Mouse (Mus musculus) neutrophil, adult 5-6 weeks (primary cell): Measurements from ENCODE around the gene Adnp. TPM values are rescaled to one million over a fixed set of nuclear protein-coding genes. Genes with fewer than 3 reads are reported as not detected.
"Not testable (repeated sequence)": the region's sequence is repeated elsewhere in the genome, so short reads cannot be mapped to it uniquely, and the experiment has no call there.

Experiments used
- ATAC-seq: fragments of 151-379, 151-347 bp; 2 replicates; pipeline ENCODE4 v1.8.0; 2017; ENCODE audit warnings: mild to moderate bottlenecking, moderate TSS enrichment; ENCODE audit not compliant: insufficient number of reproducible peaks, poor library complexity, low FRiP score, severe bottlenecking; ENCODE audit errors: extremely low read depth
- total RNA-seq: library from RNA; stranded (forward); fragments of 200-1000 nt; gene quantifications from 2 replicates; pipeline ENCODE4 v1.2.3, GENCODE M21; 2017

Gene Adnp
- total RNA-seq, 1 experiment from 2014 or later: 8.1 TPM

DNA sequence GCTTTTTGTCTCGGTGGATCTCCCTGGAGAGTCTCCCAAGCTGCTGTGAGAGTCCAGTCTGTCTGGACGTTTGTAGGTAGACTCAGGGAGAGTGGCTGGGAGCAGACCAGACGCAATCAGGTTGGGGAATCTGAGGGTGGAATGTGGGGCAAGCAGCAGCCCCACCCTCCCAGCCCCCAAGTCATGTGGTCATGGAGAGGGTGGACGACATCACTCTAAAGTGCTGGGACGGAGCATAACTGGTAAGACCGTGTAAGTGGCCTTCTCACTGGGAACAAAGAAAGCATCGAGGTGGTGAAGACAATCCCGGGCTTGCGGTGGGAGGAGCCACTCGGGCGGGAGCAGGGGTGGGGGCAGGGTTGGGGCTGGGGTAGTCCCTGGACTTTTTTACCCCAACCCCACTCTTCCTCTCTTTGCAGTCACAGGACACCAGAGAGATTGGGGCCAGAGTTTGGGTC lies 45.4 kb downstream of the Adnp start:
- ATAC-seq: no peak

DNA sequence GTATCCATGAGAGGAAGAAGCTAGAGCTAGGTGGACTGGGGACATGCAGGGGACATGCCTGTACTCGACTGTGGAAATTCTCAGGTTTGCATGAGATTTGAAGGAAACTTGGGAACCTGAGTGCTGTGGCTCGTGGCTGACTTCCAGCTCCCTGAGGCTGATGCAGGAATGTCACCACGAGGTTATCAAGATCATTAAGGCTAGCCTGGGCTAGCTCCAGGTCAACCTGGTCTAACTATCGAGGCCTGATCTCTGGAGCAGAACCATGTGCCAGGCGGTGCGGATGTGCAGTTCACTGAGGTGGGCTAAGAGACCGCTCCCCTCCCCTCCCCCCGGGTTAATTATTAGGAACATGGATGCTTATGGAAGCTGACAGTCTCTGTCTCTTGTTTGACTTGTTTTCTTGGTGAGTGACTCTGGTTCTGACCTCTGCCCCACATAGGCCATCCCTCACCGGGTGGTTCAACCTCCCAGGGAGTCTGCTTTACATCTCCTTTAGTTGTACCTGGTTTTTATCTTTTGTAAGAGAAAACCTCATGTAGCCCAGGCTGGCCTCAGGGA lies 46.5 kb downstream of the Adnp start:
- no peak for ATAC-seq

DNA sequence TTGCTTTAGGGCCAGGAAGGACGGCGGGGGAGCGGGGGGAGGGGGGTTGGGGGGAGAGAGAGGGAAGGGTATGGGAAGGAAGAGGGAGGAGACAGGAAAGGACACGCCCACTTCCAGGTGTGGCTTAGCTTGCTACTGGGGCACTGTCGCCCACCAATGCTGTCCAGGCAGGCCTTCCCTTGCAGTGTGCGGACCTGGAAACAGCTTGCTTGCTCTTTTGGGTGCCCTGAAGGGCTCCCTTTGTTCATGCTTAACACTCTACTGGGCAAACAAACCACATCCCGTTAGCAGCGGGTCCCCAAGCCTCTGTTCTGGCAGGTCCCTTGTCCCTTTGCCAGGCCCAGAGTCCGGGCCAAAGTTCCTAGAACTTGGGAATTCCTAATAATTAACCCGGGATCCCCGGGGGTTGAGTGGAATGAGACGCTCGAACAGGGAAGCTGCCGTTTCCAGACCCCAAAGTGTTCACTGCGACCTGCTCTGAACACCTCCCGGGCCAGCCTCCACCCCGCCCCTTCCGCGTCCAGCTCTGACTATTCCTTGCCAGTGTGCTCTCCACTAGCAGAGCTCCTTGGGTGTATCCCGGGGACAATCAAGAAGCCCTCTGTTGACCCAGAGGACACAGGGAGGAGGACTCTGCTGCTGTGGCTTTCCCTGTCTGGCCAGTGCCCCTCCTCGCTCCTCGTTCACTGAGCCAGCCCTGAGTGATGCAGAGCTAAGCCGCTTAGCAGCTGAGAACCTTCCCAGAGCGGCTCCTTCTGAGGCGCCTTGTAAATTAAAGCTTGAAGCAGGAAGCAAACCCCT lies 47.8 kb downstream of the Adnp start:
- peak; percentile 17; the same call in 1 of the 2 replicates for ATAC-seq

DNA sequence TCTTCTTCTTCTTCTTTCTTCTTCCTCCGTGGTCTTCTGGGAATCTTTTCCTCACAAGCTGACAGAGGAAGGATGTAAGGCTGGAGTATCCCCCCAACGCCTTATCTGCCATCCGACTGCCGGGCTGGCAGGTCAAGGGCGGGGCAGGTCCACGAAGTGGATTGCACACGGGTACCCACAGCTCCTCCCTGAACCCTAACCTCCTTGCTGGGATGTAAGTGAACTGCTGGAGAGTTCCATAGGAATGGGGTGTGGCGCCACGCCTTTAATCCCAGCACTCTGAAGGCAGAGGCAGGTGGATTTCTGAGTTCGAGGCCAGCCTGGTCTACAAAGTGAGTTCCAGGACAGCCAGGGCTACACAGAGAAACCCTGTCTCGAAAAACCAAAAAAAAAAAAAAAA lies 48.9 kb downstream of the Adnp start:
- not testable (repeated sequence) for ATAC-seq

DNA sequence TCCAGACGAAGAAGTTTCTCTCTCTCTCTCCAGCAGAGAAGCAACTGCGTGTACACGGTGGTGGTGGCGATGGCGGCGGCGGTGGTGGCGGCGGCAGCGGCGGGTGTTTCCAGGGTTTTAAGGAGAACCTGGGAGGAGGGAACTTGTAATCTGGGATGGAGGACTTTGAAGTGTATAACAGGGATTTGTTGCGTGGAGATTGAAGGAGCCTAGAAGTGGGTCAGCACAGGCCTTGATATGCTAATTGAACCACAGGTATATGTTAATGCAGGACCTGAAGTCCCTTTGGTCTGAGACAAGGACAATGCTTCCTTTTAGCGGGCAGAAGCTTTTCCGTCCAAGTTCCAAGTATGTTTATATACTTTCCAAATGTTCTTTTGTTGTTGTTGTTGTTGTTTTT lies 50.6 kb downstream of the Adnp start:
- ATAC-seq: no peak

DNA sequence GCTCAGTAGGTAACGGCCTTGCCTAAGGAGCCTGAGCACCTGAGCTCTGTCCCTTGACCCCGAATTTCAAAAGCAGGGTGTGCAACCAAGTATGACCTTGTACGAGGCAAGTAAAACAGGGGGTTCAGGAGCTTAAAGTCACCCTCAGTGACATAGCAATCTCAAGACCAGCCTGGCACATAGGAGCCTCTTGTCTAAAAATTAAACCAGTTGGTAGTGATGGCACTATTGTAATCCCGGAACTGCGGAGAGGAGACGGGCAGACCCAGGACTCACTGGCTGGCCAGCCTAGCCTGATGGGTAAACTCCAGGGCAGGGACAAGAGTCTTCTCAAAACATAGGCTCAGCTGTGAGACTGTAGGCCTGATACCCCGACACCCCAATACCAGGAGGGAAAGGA lies 51.2 kb downstream of the Adnp start:
- ATAC-seq: no peak

DNA sequence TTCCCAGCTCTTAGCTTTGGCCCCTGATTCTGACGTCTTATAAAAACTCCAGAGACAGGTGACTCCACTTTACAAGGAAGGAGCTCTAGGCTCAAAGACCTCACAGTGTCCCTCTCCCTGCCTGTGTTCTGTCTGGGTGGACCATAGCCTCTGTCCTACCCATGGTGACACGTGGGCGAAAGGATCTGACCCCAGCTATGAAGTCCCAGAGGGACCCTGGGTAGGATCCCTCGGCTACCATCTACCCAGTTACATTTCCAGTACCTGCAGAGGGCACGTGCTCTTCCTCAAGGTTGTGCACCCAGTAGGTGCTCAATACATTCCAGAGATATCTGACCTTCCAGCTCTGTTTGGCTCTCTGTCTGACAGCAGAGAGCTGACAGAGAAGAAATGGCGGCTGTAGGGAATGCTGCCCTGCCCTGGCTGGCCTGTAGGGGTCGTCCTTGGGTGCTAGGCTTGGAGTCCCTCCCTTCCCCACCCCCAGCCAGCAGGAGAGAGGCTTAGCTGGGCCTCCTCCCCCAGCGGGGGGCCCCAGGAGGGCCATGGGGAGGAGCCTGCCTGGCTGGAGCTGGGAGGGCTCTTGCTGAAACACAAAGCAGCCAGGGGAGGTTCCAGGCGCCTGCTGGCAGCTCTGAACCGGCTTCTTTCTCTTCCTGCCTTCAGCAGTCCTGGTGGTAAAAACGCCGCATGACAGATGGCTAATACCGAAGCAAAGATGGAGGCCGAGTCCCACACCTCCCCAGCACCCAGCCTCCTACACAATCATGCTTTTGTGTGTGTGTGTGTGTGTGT lies 52.6 kb downstream of the Adnp start:
- ATAC-seq: peak; percentile 31

DNA sequence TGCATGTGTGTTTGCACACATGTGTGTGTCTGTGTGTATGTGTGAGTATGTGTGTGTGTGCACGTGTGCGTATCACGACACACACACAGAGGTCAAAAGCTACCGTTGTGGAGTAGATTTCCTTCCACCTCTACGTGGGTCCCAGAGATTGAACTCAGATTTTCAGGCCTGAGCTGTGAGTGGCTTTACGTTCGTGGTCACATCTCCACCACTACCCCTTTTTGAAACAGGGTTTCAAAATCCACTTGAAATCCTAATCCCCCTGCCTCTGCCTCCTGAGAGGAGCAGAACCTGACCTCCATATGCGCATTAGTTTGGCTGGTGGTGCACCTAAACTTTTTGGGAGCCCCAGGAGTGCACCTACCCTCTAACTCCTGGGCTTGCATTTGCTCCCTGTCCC lies 57.7 kb downstream of the Adnp start:
- ATAC-seq: no peak

DNA sequence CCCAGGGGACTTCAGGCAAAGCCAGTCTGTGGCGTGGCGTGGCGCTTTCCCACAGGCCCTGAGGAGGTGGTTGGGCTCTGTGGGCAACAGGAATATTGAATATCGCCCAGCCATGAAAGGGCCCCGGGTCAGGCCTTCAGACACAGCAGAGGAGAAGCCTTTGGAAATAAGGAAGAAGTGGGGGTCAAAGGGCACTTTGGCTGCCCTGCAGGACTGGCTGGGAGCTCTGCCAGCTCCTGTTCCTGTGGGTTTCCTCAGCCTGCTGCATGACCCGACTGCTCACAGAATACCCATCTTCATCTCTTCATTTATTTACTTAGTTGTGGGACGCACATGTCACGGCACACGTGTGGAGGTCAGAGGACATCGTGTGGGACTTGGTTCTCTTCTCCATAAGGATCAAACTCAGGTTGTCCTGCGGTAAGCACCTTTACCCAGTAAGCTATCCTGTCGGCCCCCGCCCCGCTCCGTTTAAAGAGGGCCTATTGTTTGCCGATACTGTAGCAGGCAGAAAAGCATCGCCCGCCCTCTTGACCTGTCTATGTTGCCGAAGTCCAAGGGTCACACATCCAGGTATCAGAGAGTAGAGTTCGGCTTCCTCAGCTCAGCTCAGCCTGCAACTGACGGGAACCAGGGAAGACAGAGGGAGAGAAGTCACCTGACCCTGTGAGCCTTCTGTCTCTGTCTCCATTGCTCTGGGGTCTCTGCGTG lies 59.0 kb downstream of the Adnp start:
- no peak for ATAC-seq

DNA sequence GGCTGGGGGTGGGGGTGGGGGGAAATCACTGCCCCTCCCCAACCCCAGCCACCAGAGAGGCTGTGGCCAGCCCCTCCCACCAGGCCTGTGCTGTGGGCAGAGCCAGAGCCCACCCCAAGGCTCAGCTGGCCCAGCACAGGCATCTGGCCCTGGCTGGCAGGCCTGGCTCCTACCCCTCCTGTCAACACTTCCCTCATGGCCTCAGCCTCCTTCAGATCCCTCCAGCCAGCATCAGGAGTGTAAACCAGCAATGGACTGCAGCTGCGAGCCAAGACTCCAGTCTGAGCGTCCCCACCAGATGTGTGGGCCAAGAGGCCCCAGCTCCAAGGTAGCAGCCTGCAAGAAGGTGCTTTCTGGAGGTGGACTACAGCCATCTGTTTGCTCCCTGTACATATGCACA lies 61.5 kb downstream of the Adnp start:
- ATAC-seq: no peak

DNA sequence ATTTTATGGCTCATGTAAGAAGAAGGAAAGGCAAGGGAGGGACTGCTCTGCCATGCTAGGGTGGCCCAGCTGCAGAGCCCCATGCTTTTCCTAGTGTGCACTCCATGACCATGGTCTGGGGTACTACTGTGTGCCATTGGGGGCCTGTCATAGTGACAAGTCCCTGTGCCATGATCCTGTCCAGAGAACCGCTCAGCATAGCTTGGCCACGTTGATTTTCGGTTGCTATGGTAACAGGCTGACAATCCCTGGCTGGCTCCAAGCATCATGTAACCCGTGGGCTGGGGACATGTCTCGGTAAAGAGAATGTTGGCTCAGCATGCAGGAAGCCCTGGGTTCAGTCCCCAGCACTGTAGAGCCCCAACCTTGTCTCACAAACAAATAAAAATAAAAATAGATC lies 63.1 kb downstream of the Adnp start:
- ATAC-seq: no peak

DNA sequence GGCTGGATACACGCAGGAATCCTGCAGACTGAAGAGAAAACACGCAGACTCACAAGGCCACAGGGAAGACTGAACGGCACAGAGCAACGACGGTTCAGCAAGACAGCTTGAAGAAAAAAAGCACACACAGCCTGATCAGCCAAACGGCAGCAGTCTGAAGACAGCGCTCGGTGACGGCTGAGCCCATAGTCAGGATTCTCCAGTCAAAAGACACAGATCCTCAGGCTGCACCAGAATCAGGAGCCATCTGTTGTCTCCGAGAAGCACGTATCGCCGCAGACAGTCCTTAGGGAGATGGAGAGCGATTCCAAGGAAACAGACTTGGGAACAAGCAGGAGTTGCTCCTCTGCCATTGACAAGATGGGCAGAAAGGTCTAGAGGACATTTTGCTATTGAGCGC lies 69.8 kb downstream of the Adnp start:
- no peak for ATAC-seq

Other genes starting within 250 kb of the Adnp start
- 0.25 and 0.58 TPM in 2 replicates for gene Ripor3, start 196.5 kb downstream of the Adnp start, total RNA-seq
- 1.3 and 2.5 TPM in 2 replicates for gene Pard6b, start 126.1 kb downstream of the Adnp start, total RNA-seq
- 42.1 and 44.1 TPM in 2 replicates for gene Gm20716, start 23.3 kb upstream of the Adnp start, total RNA-seq
- 27.6 and 36.0 TPM in 2 replicates for gene Dpm1, start 23.5 kb upstream of the Adnp start, total RNA-seq
- 4.7 and 6.1 TPM in 2 replicates for gene Mocs3, start 23.5 kb upstream of the Adnp start, total RNA-seq
- gene Kcng1, start 74.6 kb upstream of the Adnp start, total RNA-seq: not detected in 2 replicates